Mouse (Mus musculus) thymus, postnatal 0 days (tissue): ENCODE data around the gene Bcl2l10. TPM values are rescaled to one million over a fixed set of nuclear protein-coding genes. Genes with fewer than 3 reads are reported as not detected.
A peak's percentile ranks its signal among the peaks of the same experiment; 100 is the strongest.

Source experiments
- DNase-seq: peaks from one replicate; pipeline ENCODE4 v3.0.0-alpha.2; 2015; ENCODE audit warnings: low spot score
- polyA plus RNA-seq: library from polyadenylated mRNA; unstranded; fragments of >200 nt; fragmentation: Nextera tagmentation; extraction: Ambion mirVana; gene quantifications from 2 replicates; pipeline ENCODE4 v1.2.1, GENCODE M21; 2015

Bcl2l10 gene
- polyA plus RNA-seq = not detected in 2 replicates

GRCm38 (mm10) chr9:75347458-75347857, at the start of gene Bcl2l10:
Bcl2l10 (plus strand) TSS chr9:75347758.
- DNase-seq = no peak

GRCm38 (mm10) chr9:75299342-75299741, 48.2 kb upstream of the Bcl2l10 start:
- peak; percentile 59 for DNase-seq

- no peak for DNase-seq
Measured at GRCm38 (mm10) chr9:75303033-75303432, 44.5 kb upstream of the Bcl2l10 start.

GRCm38 (mm10) chr9:75303701-75304261, 43.8 kb upstream of the Bcl2l10 start:
- peak; percentile 12 for DNase-seq

- DNase-seq = no peak
Measured at GRCm38 (mm10) chr9:75304286-75304685, 43.3 kb upstream of the Bcl2l10 start.

GRCm38 (mm10) chr9:75306126-75306898, 41.2 kb upstream of the Bcl2l10 start, which contains the start of gene Gnb5:
Gnb5 (plus strand) TSS chr9:75306288.
- no peak for DNase-seq

GRCm38 (mm10) chr9:75307015-75307414, 40.5 kb upstream of the Bcl2l10 start:
- DNase-seq = no peak

GRCm38 (mm10) chr9:75308621-75309020, 38.9 kb upstream of the Bcl2l10 start:
- DNase-seq = no peak

GRCm38 (mm10) chr9:75312008-75312407, 35.5 kb upstream of the Bcl2l10 start:
- peak; percentile 77 for DNase-seq

- peak; percentile 22 for DNase-seq
Measured at GRCm38 (mm10) chr9:75313138-75313831, 34.3 kb upstream of the Bcl2l10 start.

- peak; percentile 81 for DNase-seq
Measured at GRCm38 (mm10) chr9:75313832-75314516, 33.6 kb upstream of the Bcl2l10 start.

GRCm38 (mm10) chr9:75314517-75315105, 32.9 kb upstream of the Bcl2l10 start:
- no peak for DNase-seq

GRCm38 (mm10) chr9:75315238-75315637, 32.3 kb upstream of the Bcl2l10 start:
- no peak for DNase-seq

GRCm38 (mm10) chr9:75316771-75317170, 30.8 kb upstream of the Bcl2l10 start:
- no peak for DNase-seq

- no peak for DNase-seq
Measured at GRCm38 (mm10) chr9:75318196-75318595, 29.4 kb upstream of the Bcl2l10 start.

- no peak for DNase-seq
Measured at GRCm38 (mm10) chr9:75319365-75319764, 28.2 kb upstream of the Bcl2l10 start.

GRCm38 (mm10) chr9:75322099-75322885, 25.3 kb upstream of the Bcl2l10 start:
- no peak for DNase-seq

GRCm38 (mm10) chr9:75328047-75328446, 19.5 kb upstream of the Bcl2l10 start:
- no peak for DNase-seq

GRCm38 (mm10) chr9:75330821-75331220, 16.7 kb upstream of the Bcl2l10 start:
- no peak for DNase-seq

GRCm38 (mm10) chr9:75334440-75334839, 13.1 kb upstream of the Bcl2l10 start:
- no peak for DNase-seq
